Mouse (Mus musculus) thymus, postnatal 36 days (tissue): ENCODE data around the gene Ccng2.

Source experiments
- DNase-seq, 2 experiments: peaks; one replicate each; pipeline ENCODE4 v3.0.0; 2022; ENCODE audit warnings: mixed read lengths in 2 of 2

The Ccng2 gene

GRCm38 (mm10) chr5:93266883-93267704 is at the start of gene Ccng2:
Ccng2 (plus strand) TSS chr5:93267257.
- peak; percentile 95 to 96 for DNase-seq

GRCm38 (mm10) chr5:93218375-93218774 is 48.7 kb upstream of the Ccng2 start:
- no peak for DNase-seq

GRCm38 (mm10) chr5:93221661-93222060 is 45.4 kb upstream of the Ccng2 start:
- no peak for DNase-seq

- no peak for DNase-seq
These were observed 42.5 kb upstream of the Ccng2 start for GRCm38 (mm10) chr5:93224549-93224948.

GRCm38 (mm10) chr5:93227157-93227556 is 39.9 kb upstream of the Ccng2 start:
- no peak for DNase-seq

- DNase-seq, result no peak
These were observed 37.5 kb upstream of the Ccng2 start for GRCm38 (mm10) chr5:93229527-93229926.

GRCm38 (mm10) chr5:93231721-93232120 is 35.3 kb upstream of the Ccng2 start:
- no peak for DNase-seq

- no peak for DNase-seq
These were observed 34.2 kb upstream of the Ccng2 start for GRCm38 (mm10) chr5:93232838-93233237.

GRCm38 (mm10) chr5:93234130-93234529 is 32.9 kb upstream of the Ccng2 start:
- no peak for DNase-seq

- no peak for DNase-seq
These were observed 32.5 kb upstream of the Ccng2 start for GRCm38 (mm10) chr5:93234605-93235004.

GRCm38 (mm10) chr5:93235888-93236287 is 31.2 kb upstream of the Ccng2 start:
- DNase-seq, result no peak

GRCm38 (mm10) chr5:93236541-93236940 is 30.5 kb upstream of the Ccng2 start:
- no peak for DNase-seq

- DNase-seq, result peak; percentile 19 to 38
These were observed 27.2 kb upstream of the Ccng2 start for GRCm38 (mm10) chr5:93239590-93240544.

- DNase-seq, result no peak
These were observed 21.8 kb upstream of the Ccng2 start for GRCm38 (mm10) chr5:93245280-93245679.

- no peak for DNase-seq
These were observed 17.0 kb upstream of the Ccng2 start for GRCm38 (mm10) chr5:93249940-93250578.

GRCm38 (mm10) chr5:93251001-93251760 is 15.9 kb upstream of the Ccng2 start:
- no peak for DNase-seq

- DNase-seq, result no peak
These were observed 11.2 kb upstream of the Ccng2 start for GRCm38 (mm10) chr5:93255759-93256265.

GRCm38 (mm10) chr5:93256820-93257405 is 10.1 kb upstream of the Ccng2 start:
- no peak for DNase-seq

GRCm38 (mm10) chr5:93259349-93259748 is 7.7 kb upstream of the Ccng2 start:
- DNase-seq, result no peak

GRCm38 (mm10) chr5:93260983-93261382 is 6.1 kb upstream of the Ccng2 start:
- no peak for DNase-seq

GRCm38 (mm10) chr5:93262751-93263150 is 4.3 kb upstream of the Ccng2 start:
- DNase-seq, result no peak
